Comparison of ENCODE assay signal across 20 mouse cellular contexts in the genomic region with DNA sequence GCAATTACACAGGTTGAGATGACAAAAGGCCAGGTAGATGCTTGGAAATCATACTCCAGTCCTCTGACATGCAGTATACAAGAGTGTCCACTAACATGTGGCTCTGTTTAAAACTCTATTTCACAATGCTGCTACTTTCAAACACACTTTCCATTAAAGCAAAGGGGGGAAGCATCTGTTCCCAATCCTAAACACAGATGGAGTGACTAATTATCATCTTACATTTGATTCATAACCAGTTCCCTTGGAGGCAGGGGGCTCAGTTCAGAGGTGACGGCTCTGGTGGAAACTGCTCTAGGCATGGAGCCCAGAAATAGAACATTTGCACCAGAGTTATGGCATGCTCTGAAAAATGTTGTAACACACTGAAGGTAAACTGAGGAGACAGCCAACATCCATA. TPM values are rescaled to one million over a fixed set of nuclear protein-coding genes. Genes with fewer than 3 reads are reported as not detected.
DNase-seq lines count a peak whose midpoint lies in the region; ATAC-seq and TF ChIP-seq lines count a peak whose summit lies in the region.
"Had no signal": no experiment of that assay in that cellular context is flagged by ENCODE, and none has a peak within 500 bp of the region (broad histone marks: within the 10 kb centered on the region; RNA-seq: fewer than 3 reads in every experiment).

No protein-coding gene starts in this region.

- no peak for DNase-seq in forebrain, postnatal 0 days
- peak; percentile 69 for DNase-seq in lung, embryonic 14.5 days
- no peak for DNase-seq in lung, postnatal 36 days
- peak; percentile 23 for DNase-seq in embryonic facial prominence, embryonic 10.5 days (ENCODE audit: low spot score)
- DNase-seq in ovary, postnatal 36 days (ENCODE audit: low spot score), result no peak
- no peak for DNase-seq in heart, adult 8-10 months (ENCODE audit: low spot score)
- DNase-seq: cerebellum, adult 2 months; gastrocnemius, postnatal 14 days; heart, postnatal 14 days; kidney, adult 18-20 months; kidney, postnatal 25 days; left cerebral cortex, postnatal 4 days; retina, postnatal 1 day had no signal

- H3K4me1 ChIP-seq in forebrain, embryonic 16.5 days (replicated peaks; ENCODE audit: control insufficient read depth, insufficient read depth, low read length), result peaks cover 3% of the 10 kb centered on the region; the same call in 1 of the 2 replicates
- H3K4me1 ChIP-seq in forebrain, postnatal 0 days (ENCODE audit: insufficient read depth), result no peaks in the 10 kb centered on the region
- no peaks in the 10 kb centered on the region for H3K4me1 ChIP-seq in lung, embryonic 14.5 days (ENCODE audit: insufficient read depth)
- H3K4me1 ChIP-seq in embryonic facial prominence, embryonic 10.5 days, result peaks cover 5% of the 10 kb centered on the region; the same call in 1 of the 2 replicates
- H3K4me1 ChIP-seq in limb, embryonic 12.5 days (replicated peaks), result no peaks in the 10 kb centered on the region
- H3K4me1 ChIP-seq: stomach, embryonic 15.5 days had no signal

- H3K36me3 ChIP-seq in forebrain, embryonic 16.5 days (ENCODE audit: control insufficient read depth, insufficient read depth), result no peaks in the 10 kb centered on the region
- H3K36me3 ChIP-seq in forebrain, postnatal 0 days (ENCODE audit: insufficient read depth), result no peaks in the 10 kb centered on the region
- H3K36me3 ChIP-seq in lung, embryonic 14.5 days (ENCODE audit: insufficient read depth), result no peaks in the 10 kb centered on the region
- no peaks in the 10 kb centered on the region for H3K36me3 ChIP-seq in embryonic facial prominence, embryonic 10.5 days (replicated peaks)
- H3K36me3 ChIP-seq in limb, embryonic 12.5 days, result no peaks in the 10 kb centered on the region
- H3K36me3 ChIP-seq: stomach, embryonic 15.5 days had no signal

- no peaks in the 10 kb centered on the region for H3K27me3 ChIP-seq in forebrain, embryonic 16.5 days (replicated peaks; ENCODE audit: control insufficient read depth, insufficient read depth, low read length)
- no peaks in the 10 kb centered on the region for H3K27me3 ChIP-seq in forebrain, postnatal 0 days (ENCODE audit: insufficient read depth, low read length)
- H3K27me3 ChIP-seq in lung, embryonic 14.5 days (ENCODE audit: insufficient read depth, low read length), result no peaks in the 10 kb centered on the region
- H3K27me3 ChIP-seq in embryonic facial prominence, embryonic 10.5 days (replicated peaks; ENCODE audit: low read depth, poor library complexity, severe bottlenecking), result peaks cover 5% of the 10 kb centered on the region; the same call in 1 of the 2 replicates
- peaks cover under 1% of the 10 kb centered on the region; the same call in 1 of the 2 replicates for H3K27me3 ChIP-seq in limb, embryonic 12.5 days
- H3K27me3 ChIP-seq: stomach, embryonic 15.5 days had no signal

- WGBS in forebrain, embryonic 16.5 days, result 33% methylated on average over 1 of the region's 1 CpGs
- 42% methylated on average over 1 of the region's 1 CpGs for WGBS in forebrain, postnatal 0 days
- 36% methylated on average over 1 of the region's 1 CpGs for WGBS in lung, embryonic 14.5 days
- 40% methylated on average over 1 of the region's 1 CpGs for WGBS in embryonic facial prominence, embryonic 10.5 days
- 18% methylated on average over 1 of the region's 1 CpGs for WGBS in limb, embryonic 12.5 days

- no peak overlapping the region for H3K4me2 ChIP-seq in forebrain, embryonic 16.5 days (ENCODE audit: low read length)
- no peak overlapping the region for H3K4me2 ChIP-seq in forebrain, postnatal 0 days (ENCODE audit: low read depth)
- H3K4me2 ChIP-seq in lung, embryonic 14.5 days, result no peak overlapping the region
- H3K4me2 ChIP-seq in limb, embryonic 12.5 days, result no peak overlapping the region
- H3K4me2 ChIP-seq: stomach, embryonic 15.5 days had no signal

- H3K4me3 ChIP-seq in forebrain, embryonic 16.5 days (replicated peaks; ENCODE audit: low read length), result no peak overlapping the region
- no peak overlapping the region for H3K4me3 ChIP-seq in forebrain, postnatal 0 days (ENCODE audit: low read depth, low read length)
- H3K4me3 ChIP-seq in lung, embryonic 14.5 days (ENCODE audit: low read depth, low read length), result no peak overlapping the region
- no peak overlapping the region for H3K4me3 ChIP-seq in embryonic facial prominence, embryonic 10.5 days
- H3K4me3 ChIP-seq in limb, embryonic 12.5 days (replicated peaks), result no peak overlapping the region
- H3K4me3 ChIP-seq: stomach, embryonic 15.5 days had no signal

- peak; percentile 85 for ATAC-seq in forebrain, embryonic 16.5 days
- ATAC-seq in forebrain, postnatal 0 days, result no peak
- ATAC-seq in lung, embryonic 14.5 days (ENCODE audit: insufficient read depth), result peak; percentile 74; the same call in 1 of the 2 replicates
- peak; percentile 68; the same call in 1 of the 2 replicates for ATAC-seq in limb, embryonic 12.5 days (ENCODE audit: insufficient number of reproducible peaks, insufficient read depth, low FRiP score, low TSS enrichment, low read depth)

- H3K27ac ChIP-seq in forebrain, embryonic 16.5 days (ENCODE audit: low read length), result no peak overlapping the region
- H3K27ac ChIP-seq in forebrain, postnatal 0 days (ENCODE audit: low read depth, low read length), result no peak overlapping the region
- no peak overlapping the region for H3K27ac ChIP-seq in lung, embryonic 14.5 days (ENCODE audit: low read depth)
- no peak overlapping the region for H3K27ac ChIP-seq in embryonic facial prominence, embryonic 10.5 days (replicated peaks)
- no peak overlapping the region for H3K27ac ChIP-seq in limb, embryonic 12.5 days
- H3K27ac ChIP-seq: stomach, embryonic 15.5 days had no signal

- TF ChIP-seq CTCF in forebrain, postnatal 0 days (IDR thresholded peaks at IDR 0.05; ENCODE audit: low read depth), result no peak
- TF ChIP-seq CTCF in lung, embryonic 14.5 days (IDR thresholded peaks at IDR 0.05; ENCODE audit: low read depth), result no peak

- H3K9me3 ChIP-seq in forebrain, embryonic 16.5 days (ENCODE audit: control insufficient read depth, low read length), result no peaks in the 10 kb centered on the region
- no peaks in the 10 kb centered on the region for H3K9me3 ChIP-seq in forebrain, postnatal 0 days (ENCODE audit: low read length)
- no peaks in the 10 kb centered on the region for H3K9me3 ChIP-seq in lung, embryonic 14.5 days (ENCODE audit: low read depth, low read length)
- no peaks in the 10 kb centered on the region for H3K9me3 ChIP-seq in embryonic facial prominence, embryonic 10.5 days
- H3K9me3 ChIP-seq in limb, embryonic 12.5 days, result no peaks in the 10 kb centered on the region
- H3K9me3 ChIP-seq: stomach, embryonic 15.5 days had no signal

- H3K9ac ChIP-seq in forebrain, embryonic 16.5 days (replicated peaks; ENCODE audit: low read depth, low read length), result no peak overlapping the region
- H3K9ac ChIP-seq in forebrain, postnatal 0 days, result no peak overlapping the region
- no peak overlapping the region for H3K9ac ChIP-seq in lung, embryonic 14.5 days
- no peak overlapping the region for H3K9ac ChIP-seq in limb, embryonic 12.5 days (replicated peaks)
- H3K9ac ChIP-seq: stomach, embryonic 15.5 days had no signal

RNA-seq across cellular contexts. Expression of a gene that starts 7.8 kb away (rescaled TPM):
- 32.4 and 33.8 TPM in 2 replicates for polyA plus RNA-seq in forebrain, embryonic 16.5 days (2015; fragmentation: Nextera tagmentation; extraction: Ambion mirVana)
- total RNA-seq in forebrain, postnatal 0 days (2014; rRNA removed), result 71.3 and 95.2 TPM in 2 replicates
- 24.3 and 33.6 TPM in 2 replicates for polyA plus RNA-seq in forebrain, postnatal 0 days (2015; fragmentation: Nextera tagmentation; extraction: Ambion mirVana)
- polyA plus RNA-seq in lung, embryonic 14.5 days (2014; fragmentation: Nextera tagmentation; extraction: Ambion mirVana), result 1.3 and 1.6 TPM in 2 replicates
- polyA plus RNA-seq in embryonic facial prominence, embryonic 10.5 days (2016; fragmentation: Nextera tagmentation; extraction: Ambion mirVana), result 0.96 and 1.2 TPM in 2 replicates
- 0.53 and 0.70 TPM in 2 replicates for polyA plus RNA-seq in limb, embryonic 12.5 days (2016; fragmentation: Nextera tagmentation; extraction: Ambion mirVana)
- not detected for total RNA-seq in heart, adult 8-10 months (2022)
- total RNA-seq: common myeloid progenitor, adult 5-6 weeks; megakaryocyte, adult 5-6 weeks had no signal
- polyA plus RNA-seq: C2C12; liver, embryonic 16.5 days had no signal

Comparison
In these comparisons a context has a peak if more than half of its experiments do, and no peak if none do; other contexts are left out.
1. DNase-seq: peak in lung, embryonic 14.5 days (single experiment) and embryonic facial prominence, embryonic 10.5 days (single experiment); none in forebrain, postnatal 0 days (single experiment), lung, postnatal 36 days (single experiment), ovary, postnatal 36 days (single experiment) and heart, adult 8-10 months (single experiment).